Mouse (Mus musculus) ES-Bruce4 (cell line): ENCODE results near the gene Tbl1xr1.

Experiments
- CTCF ChIP-seq: IDR thresholded peaks from one replicate; pipeline ENCODE4 v1.8.1; 2011; ENCODE audit warnings: low read depth, low read length
- EP300 ChIP-seq: IDR thresholded peaks from 2 replicates; pipeline ENCODE4 v1.6.1; 2011; ENCODE audit warnings: low read depth, low read length; ENCODE audit not compliant: insufficient read depth

GRCm38 (mm10) chr3:22190498-22190897, 114.0 kb downstream of the Tbl1xr1 start:
- no peak for TF ChIP-seq CTCF
- no peak for TF ChIP-seq EP300
